Mouse (Mus musculus): ENCODE measurements around the gene Pou2f1.

DNA sequence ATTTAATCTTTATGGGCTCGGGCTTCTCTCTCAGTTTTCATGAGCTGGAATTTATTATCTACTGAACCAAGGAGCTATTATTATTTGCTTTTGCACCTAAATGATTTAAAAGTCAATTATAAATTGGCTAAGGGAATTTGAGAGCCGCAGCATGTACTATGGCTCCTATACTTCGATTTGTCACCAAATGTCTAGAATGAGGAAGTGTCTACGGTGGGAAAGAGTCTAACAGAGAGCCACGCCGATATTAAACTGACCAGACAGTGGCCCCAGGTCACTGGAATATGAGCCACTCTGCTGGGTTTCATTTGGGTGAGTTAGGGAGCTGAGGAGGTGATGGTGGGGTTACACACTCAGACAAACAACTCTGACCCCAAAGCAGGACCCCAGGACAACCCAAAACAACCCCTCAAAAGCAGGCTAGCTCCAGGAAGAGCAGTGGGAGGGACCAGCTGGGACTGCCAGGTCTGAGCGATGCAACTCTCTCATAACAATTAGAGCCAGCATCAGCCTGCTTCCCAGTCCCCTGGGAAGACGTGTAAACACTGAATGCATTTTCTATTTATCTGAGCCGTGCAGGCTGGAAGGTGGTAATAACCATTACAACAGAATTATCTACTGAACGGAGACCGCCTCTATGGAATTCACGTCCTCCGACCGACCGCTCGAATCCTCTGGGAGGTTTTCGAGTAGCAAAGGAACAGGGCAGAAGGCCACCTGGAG, 168.4 kb downstream of the Pou2f1 start:
- TF ChIP-seq CTCF (IDR thresholded peaks at IDR 0.05; ENCODE audit: borderline replicate concordance, extremely low read depth, insufficient read depth, insufficient read length) (no peak), POLR2A (IDR thresholded peaks at IDR 0.05; ENCODE audit: borderline replicate concordance, extremely low read depth, insufficient read depth, insufficient read length, poor library complexity, severe bottlenecking) (no peak)
